Mouse (Mus musculus) kidney, postnatal 36 days (tissue): Measurements from ENCODE around the gene Tsnaxip1.
A peak's percentile ranks its signal among the peaks of the same experiment; 100 is the strongest.

Experiments
- DNase-seq, 2 experiments: peaks; one replicate each; pipeline ENCODE4 v3.0.0; 2021 to 2022; ENCODE audit warnings: mixed read lengths in 2 of 2

The Tsnaxip1 gene

GRCm38 (mm10) chr8:105866364-105867029 is 39.0 kb downstream of the Tsnaxip1 start:
- peak in 1 of 2 experiments; percentile 27 for DNase-seq

GRCm38 (mm10) chr8:105874301-105874700 is 46.8 kb downstream of the Tsnaxip1 start:
- peak in 1 of 2 experiments; percentile 30 for DNase-seq

GRCm38 (mm10) chr8:105880754-105881520 is 53.4 kb downstream of the Tsnaxip1 start, which contains the start of gene Edc4:
Edc4 (plus strand) TSS chr8:105880881.
- DNase-seq: peak; percentile 82 to 89

- no peak for DNase-seq
Observed at GRCm38 (mm10) chr8:105889756-105890465, 62.4 kb downstream of the Tsnaxip1 start.

GRCm38 (mm10) chr8:105890870-105891269 is 63.3 kb downstream of the Tsnaxip1 start:
- no peak for DNase-seq

- DNase-seq: peak; percentile 18 to 67
Observed at GRCm38 (mm10) chr8:105892432-105892831, 64.9 kb downstream of the Tsnaxip1 start.

GRCm38 (mm10) chr8:105893339-105893738 is 65.8 kb downstream of the Tsnaxip1 start, which contains the start of gene Nrn1l:
Nrn1l (plus strand) TSS chr8:105893567.
- DNase-seq: peak; percentile 77 to 86
